Mouse (Mus musculus): ENCODE measurements around the gene Rasgef1b.

Rasgef1b gene

DNA sequence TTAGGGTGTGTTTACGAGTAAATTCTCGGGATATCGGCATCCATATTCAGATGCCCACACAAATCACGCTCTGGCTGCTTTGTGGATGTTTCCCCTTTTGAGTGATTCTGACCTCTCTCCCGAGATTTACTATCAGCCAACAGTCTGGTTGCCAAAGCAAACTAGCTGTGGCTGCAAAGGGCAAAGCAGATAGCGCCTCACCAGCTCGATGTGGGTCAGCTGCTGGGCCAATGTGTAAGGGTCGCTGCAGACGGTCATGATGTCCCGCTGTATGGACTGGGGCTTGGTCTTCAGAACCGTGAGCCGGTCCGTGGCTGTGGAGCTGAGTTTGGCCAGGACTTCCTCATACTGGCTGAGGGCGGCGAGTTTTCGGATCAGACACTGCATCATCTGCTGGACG, 494.6 kb downstream of the Rasgef1b start:
- in situ Hi-C loops (cut with MboI; ENCODE audit: low pct_unique_long_range_greater_than_20kb in 1 of 2, low sequenced_read_pairs in 2 of 2, unreplicated experiment in 1 of 2) = no loop called here

DNA sequence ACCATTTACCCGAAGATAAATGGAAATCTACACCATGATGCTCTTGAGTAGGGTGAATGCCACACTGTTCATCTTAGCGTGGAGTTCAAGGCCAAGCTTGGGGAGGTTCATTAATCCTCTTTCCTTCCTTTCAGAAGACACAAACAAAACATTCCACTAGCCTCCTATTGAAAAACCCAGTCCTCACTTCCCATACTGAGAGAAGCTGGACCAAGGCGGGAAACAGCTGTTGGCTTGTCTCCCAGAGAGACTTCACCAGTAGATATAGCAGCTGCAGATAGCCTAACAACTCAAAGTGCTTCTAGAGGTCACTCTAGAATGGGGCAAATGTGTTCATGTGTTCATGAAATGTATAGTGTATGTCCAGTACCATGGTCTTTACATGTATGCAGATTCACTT, 495.7 kb downstream of the Rasgef1b start:
- in situ Hi-C loops (cut with MboI; ENCODE audit: low pct_unique_long_range_greater_than_20kb in 1 of 2, low sequenced_read_pairs in 2 of 2, unreplicated experiment in 1 of 2) = no loop called here

DNA sequence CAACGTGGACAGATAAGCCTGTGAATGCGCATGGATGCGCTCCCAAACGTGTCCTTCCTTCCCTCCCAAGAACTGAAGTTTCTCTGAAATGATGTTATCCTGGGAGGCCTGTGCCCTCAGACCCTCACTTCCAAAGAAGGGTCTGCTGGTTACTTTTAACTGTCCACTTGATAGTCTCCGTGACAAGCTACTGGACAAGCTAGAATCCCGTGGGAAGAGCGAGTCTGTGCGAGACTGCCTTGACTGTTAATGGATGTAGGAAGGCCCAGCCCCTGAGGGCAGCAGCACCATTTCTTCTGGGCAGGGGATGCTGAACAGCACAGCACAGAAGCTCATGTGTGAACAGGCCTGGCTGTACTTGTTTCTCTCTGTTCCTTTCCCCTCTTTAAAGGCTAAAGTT, 496.5 kb downstream of the Rasgef1b start:
- in situ Hi-C loops (cut with MboI; ENCODE audit: low pct_unique_long_range_greater_than_20kb in 1 of 2, low sequenced_read_pairs in 2 of 2, unreplicated experiment in 1 of 2) = no loop called here

DNA sequence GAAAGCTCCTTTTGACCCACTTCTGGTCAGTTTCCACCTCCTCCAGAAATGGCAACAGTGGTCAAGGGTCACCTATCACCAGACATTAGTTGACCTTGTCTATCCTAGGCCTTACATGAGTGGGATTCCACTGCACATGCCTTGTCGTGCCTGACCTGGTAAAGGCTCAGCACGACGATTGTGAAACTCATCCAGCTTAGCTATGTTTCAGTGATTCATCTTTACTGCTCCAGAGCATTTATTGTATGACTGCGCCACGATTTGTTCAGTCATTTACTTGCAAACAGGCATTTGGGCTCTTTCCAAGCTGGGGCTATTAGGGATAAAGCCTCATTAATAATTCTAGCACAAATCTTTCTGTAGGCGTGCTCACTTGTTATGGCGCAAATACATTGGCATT, 498.4 kb downstream of the Rasgef1b start:
- in situ Hi-C loops (cut with MboI; ENCODE audit: low pct_unique_long_range_greater_than_20kb in 1 of 2, low sequenced_read_pairs in 2 of 2, unreplicated experiment in 1 of 2) = no loop called here

DNA sequence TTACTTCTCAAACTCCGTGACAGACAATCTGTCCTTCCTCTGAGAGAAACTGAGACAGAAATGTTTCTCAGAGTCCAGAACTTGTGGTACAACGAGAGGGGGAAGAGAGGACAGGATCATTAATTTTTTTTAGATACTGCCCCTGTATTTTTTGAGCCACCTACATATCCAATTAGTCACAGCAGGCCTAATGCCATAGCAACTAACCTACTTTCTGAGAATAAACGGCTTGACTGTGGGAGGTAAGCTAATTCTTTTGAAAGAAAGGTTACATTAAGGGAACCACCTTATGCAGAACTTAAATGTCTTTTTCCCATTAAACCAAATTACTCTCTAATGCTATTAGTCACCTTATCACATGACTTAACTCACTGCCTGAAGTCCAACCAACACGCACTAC, 501.5 kb downstream of the Rasgef1b start:
- in situ Hi-C loops (cut with MboI; ENCODE audit: low pct_unique_long_range_greater_than_20kb in 1 of 2, low sequenced_read_pairs in 2 of 2, unreplicated experiment in 1 of 2) = no loop called here

DNA sequence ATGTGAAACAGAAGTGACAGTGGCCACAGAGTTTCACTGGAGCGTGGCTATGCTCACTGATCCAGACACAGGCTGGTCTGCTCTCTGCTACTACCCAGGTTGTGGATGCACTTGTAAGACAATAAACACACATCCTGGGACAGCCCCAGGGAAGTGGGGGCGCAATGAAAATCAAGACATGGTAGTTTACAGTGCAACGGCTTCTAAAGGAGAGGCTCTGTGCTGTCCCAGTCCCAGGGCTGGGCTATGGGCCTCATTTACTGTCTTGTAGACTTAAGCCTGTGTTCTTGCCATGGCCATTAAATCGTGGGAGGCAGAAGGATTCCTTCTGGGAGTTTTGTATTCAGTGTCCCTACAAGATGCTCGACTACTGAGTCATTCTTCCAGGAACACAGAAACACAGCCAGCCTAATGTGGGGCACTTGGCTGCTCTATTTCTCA, 504.3 kb downstream of the Rasgef1b start:
- in situ Hi-C loops (cut with MboI; ENCODE audit: low pct_unique_long_range_greater_than_20kb in 1 of 2, low sequenced_read_pairs in 2 of 2, unreplicated experiment in 1 of 2) = loop anchor here (25.0 kb wide), 2 partner anchors 363 to 663 kb away; no protein-coding TSS in a partner anchor

DNA sequence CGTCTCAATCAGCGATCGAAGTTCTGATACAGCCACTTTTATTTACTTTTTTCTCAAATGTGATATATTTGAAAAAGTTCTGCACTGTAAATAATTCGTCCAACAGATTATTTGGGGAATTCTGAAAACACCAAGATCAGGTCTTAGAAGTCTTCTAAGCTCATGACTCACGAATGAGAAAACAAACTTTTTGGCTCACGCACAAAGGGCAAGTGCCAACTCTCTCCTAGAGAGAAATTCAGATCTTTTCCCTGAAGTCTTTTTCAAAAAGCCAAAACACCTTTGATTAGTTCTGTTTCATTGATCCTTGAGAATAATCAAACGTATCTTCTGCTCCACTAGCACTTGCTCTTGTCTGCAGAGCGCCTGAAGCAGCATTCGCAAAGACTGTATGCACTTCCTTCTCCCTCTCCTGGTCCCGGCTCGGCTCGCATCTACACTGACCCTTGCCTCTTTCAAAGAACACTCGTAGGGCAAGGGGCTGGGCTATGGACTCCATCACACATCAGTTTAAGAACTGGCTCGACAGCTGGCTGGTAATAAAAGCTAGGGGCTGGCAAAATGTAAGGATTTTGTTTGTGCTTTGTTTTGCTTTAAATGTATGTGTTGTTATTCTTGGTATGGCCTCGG, 504.9 kb downstream of the Rasgef1b start:
- in situ Hi-C loops (cut with MboI; ENCODE audit: low pct_unique_long_range_greater_than_20kb in 1 of 2, low sequenced_read_pairs in 2 of 2, unreplicated experiment in 1 of 2) = loop anchor here (25.0 kb wide), 2 partner anchors 363 to 663 kb away; no protein-coding TSS in a partner anchor

DNA sequence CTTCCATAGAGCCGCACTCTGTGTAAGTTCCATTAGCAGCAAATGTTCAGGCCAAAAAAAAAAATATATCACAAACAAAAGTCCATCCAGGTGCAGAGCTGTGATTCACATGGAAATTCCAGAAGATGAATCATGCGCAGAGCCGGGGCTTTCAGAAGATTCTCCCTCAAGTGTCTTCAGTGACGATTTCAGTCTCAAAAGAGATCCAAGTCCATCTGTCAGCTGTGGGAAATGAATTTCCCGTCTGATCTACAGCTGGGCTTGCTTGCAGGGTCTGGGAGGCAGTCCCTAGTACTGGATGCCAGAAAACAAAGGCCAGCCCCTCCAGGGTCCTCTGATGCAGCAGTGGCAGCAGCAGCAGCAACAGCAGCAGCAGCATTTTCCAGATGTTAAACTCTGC, 510.5 kb downstream of the Rasgef1b start:
- in situ Hi-C loops (cut with MboI; ENCODE audit: low pct_unique_long_range_greater_than_20kb in 1 of 2, low sequenced_read_pairs in 2 of 2, unreplicated experiment in 1 of 2) = loop anchor here (25.0 kb wide), 2 partner anchors 369 to 669 kb away; no protein-coding TSS in a partner anchor

DNA sequence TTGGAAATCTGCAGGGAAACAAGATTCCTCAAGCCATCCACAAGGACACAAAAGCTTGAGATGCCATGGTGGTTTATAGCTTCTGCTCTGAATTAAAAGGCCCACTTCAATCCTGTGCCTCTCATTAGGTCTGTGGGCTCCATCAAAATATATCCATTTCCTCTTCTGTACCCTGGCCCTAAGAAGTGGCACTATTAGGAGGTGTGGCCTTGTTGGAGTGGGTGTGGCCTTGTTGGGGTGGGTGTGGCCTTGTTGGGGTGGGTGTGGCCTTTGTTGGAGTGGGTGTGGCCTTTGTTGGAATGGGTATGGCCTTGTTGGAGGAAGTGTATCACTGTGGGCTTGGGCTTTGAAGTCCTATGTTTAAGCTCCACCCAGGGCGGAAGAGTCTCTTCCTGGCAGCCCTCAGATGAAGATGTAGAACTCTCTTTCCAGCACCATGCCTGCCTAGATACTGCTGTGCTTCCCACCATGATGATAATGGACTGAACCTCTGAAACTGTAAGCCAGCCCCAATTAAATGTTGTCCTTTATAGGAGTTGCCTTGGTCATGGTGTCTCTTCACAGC, 512.2 kb downstream of the Rasgef1b start:
- in situ Hi-C loops (cut with MboI; ENCODE audit: low pct_unique_long_range_greater_than_20kb in 1 of 2, low sequenced_read_pairs in 2 of 2, unreplicated experiment in 1 of 2) = loop anchor here (25.0 kb wide), 2 partner anchors 371 to 671 kb away; no protein-coding TSS in a partner anchor

DNA sequence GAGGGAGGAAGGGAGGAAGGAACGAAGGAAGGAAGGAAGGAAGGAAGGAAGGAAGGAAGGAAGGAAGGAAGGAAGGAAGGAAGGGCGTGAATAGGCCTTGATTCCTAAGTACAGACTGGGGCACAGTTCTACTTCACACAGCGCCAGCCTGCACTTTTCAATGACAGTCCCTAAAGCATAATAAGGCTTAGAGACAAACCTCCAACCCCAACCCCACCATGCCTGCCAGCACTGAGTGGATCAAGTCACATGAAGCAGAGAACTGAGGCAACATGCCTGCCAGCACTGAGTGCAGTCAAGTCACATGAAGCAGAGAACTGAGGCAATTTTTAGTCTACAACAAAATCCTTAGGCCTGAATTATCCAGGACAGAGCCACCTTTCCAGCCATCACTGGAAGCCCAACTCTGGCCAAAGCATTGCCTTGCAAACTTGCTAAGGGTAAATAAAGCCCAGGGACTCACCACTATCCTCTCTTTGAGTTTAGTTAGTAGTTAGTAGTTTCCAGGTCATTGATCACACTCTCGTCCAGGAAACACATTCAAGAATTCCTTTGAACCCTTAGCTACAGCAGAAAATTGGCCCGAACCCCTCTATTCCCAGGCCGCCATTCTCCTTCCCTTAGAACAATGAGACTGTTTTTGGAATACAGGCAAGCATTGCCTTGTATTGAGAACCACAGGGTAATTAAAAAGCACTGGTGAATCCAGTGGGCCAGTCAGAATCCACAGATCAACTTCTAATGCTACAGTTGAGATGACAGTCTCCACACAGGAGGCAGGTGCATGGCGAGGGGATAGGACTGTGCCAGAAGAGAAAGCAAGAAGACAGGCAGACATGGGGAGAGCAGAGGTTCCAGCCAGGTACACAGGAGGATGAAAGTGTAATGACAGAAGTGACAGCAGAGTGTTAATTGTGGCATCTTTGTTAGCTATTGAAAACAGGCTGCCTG, 513.4 kb downstream of the Rasgef1b start:
- in situ Hi-C loops (cut with MboI; ENCODE audit: low pct_unique_long_range_greater_than_20kb in 1 of 2, low sequenced_read_pairs in 2 of 2, unreplicated experiment in 1 of 2) = loop anchor here (25.0 kb wide), 2 partner anchors 372 to 672 kb away; no protein-coding TSS in a partner anchor

DNA sequence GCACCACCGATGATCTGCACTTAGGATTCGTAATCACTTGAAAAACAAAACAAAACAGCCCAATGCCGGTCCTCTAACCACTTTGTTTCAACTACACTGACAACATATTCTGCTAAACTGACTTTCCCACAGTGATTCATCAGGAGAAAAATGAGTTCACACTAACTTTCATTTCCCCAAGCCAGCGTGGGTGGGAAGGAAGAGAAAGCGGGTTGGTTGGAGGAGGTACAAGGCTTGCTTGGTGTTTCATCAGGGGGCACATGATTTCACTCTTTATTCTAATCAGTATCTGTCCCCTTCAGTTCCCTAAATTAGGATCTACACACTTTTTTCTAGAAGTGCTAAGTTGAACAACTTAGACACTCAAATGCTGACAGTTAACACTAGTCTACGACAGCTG, 514.5 kb downstream of the Rasgef1b start:
- in situ Hi-C loops (cut with MboI; ENCODE audit: low pct_unique_long_range_greater_than_20kb in 1 of 2, low sequenced_read_pairs in 2 of 2, unreplicated experiment in 1 of 2) = loop anchor here (25.0 kb wide), 2 partner anchors 373 to 673 kb away; no protein-coding TSS in a partner anchor

DNA sequence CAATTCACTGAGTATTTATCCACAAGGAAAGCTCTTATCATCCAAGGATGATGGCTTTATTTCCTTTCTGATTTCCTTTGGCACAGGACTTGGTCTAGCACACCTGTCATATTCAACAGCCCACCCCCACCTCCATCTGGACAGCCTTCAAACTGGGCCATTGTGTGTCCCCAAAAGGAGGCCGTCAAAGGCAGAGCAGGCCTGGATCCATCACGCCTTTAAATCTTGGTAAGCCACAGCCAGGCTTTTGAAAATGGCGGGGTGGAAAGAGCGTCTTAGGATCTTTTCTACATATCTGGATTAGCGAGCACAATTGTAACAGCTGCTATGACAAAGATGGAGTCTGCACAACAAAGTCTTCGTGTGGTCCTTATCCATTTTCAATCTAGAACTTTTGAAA, 515.7 kb downstream of the Rasgef1b start:
- in situ Hi-C loops (cut with MboI; ENCODE audit: low pct_unique_long_range_greater_than_20kb in 1 of 2, low sequenced_read_pairs in 2 of 2, unreplicated experiment in 1 of 2) = loop anchor here (25.0 kb wide), 2 partner anchors 374 to 674 kb away; no protein-coding TSS in a partner anchor

DNA sequence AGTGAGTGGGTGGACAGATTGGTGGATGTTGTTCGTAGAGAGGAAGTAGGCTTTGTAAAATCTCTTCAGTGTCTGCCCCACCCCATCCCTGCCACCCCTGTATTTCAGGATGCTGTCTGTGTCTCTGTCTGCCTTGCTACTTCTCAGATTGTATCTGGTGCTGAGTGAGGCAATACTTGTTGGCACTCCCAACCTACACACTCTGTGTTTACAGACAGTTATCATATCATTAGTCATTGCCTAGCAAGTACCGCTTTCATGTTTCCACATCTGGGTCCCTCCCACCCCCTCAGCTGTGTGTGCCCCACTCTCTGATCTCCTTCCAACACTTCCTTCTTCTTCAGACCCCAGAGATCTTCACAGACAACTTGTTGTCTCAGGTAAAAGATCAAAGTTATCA, 525.4 kb downstream of the Rasgef1b start:
- in situ Hi-C loops (cut with MboI; ENCODE audit: low pct_unique_long_range_greater_than_20kb in 1 of 2, low sequenced_read_pairs in 2 of 2, unreplicated experiment in 1 of 2) = loop anchor here (25.0 kb wide), 2 partner anchors 384 to 684 kb away; no protein-coding TSS in a partner anchor

DNA sequence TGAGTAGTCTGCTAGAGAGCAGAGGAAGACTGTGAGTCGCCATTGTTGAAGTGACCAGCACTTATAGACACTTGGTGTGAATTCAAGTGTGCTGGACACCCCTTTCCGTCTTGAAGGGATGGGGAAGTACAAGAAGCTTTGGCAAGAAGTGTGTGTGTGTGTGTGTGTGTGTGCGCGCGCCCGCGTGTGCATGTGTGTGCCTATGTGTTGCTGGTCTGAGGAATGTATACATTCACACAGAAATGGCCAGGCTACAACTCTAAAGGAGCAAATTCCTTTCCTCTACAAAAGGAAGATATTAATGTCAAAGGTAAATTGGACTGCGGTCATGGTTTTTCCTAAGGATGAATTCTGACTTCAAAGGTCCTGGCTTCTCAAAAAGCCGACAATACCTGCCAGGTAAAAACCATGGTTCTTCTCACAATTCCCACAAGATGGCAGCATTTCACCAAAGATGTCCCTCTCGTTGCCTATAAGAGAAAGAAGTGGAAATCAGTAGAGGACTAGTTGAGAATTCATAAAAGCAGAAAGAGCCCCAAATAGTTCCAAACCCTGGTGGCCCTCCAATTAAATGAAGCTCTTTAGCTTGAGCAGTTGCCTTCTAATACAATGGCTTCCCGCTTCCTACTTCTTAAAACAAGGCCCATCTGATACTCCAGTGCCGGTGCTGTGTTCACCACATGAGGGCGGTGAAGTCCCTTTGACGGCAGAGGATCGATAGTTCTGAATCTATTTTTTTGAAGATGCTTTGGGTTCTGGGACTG, 526.6 kb downstream of the Rasgef1b start:
- in situ Hi-C loops (cut with MboI; ENCODE audit: low pct_unique_long_range_greater_than_20kb in 1 of 2, low sequenced_read_pairs in 2 of 2, unreplicated experiment in 1 of 2) = loop anchor here (25.0 kb wide), 2 partner anchors 385 to 685 kb away; no protein-coding TSS in a partner anchor

DNA sequence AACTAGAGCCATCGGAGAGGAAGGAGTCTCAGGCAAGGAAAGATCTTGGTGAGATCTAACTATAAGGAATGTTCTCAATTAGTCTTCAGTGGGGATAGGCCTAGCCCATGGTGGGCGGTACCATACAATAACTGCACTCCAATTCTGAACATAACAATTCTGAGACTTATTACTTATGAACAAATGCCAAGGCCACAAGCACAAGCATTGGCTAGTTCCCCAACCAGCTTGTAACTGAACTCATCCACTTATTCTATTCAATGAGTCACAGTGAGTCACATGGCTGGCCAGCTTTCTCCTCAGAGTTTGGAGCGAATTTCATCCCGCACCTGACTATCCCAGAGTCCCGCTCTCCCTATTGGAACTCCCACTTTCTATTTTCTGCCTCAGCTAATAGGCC, 533.4 kb downstream of the Rasgef1b start:
- in situ Hi-C loops (cut with MboI; ENCODE audit: low pct_unique_long_range_greater_than_20kb in 1 of 2, low sequenced_read_pairs in 2 of 2, unreplicated experiment in 1 of 2) = no loop called here

DNA sequence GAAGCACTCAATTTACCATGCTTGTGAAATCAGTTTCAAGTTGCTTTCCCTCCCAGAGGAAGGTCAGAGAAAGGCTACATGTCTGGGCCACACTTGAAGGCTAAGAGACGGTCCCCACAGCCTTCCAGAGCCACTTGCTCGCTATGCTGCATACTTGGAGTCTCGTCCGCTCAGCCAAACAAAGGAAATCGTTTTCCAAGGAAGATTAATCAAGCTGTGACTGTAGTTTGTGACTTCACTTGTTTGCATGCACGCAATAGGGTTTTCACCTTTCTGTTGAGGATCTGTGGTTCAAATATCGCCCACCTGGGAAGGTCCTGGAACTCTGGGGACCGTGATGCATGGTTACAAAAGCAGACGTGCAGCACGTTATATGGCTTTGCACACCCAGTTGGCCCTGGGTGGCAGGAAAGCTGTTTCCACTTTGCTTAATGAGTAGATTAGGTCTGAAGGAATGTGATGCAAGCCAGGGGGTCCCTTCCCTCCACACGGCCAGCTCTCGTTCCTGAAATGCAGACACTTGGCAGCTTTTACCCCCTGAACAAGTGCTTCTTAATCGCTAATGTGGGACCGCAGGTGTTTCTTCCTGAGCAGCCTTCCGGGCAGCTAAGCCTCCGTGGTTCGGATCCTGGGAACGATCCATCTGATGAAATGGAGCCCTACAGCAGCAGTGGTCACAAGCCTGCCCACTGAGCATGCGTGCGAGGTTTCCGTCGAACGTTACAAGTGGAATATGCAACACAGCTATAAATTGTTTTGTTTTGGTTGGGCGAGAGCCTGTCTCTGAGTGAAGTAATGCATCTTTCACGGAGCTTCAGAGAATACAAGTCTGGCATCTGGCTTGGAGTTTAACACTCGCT, 537.7 kb downstream of the Rasgef1b start:
- in situ Hi-C loops (cut with MboI; ENCODE audit: low pct_unique_long_range_greater_than_20kb in 1 of 2, low sequenced_read_pairs in 2 of 2, unreplicated experiment in 1 of 2) = no loop called here

DNA sequence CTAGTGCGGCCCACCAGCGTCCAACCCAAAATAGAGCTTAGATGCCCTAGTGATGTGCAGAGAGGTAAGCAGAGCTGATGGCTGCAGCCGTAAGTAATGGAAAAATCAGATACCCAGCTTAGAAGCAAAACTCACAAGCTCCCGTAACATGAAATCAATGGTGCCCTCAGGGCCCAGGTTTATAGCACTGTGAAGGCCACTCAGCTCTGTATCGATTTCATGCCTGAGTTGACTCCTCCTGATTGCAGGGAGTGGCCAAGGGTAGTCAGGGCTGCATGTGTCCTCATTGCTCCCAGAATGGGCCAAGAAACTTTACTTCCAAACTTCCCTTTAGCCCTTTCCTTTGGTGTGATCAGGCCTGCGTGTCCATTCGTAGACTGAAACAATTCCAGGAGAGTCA, 545.2 kb downstream of the Rasgef1b start:
- in situ Hi-C loops (cut with MboI; ENCODE audit: low pct_unique_long_range_greater_than_20kb in 1 of 2, low sequenced_read_pairs in 2 of 2, unreplicated experiment in 1 of 2) = no loop called here
